Comparison of ENCODE assay signal across 9 mouse cellular contexts in genomic region chr9:40531027-40531621, GRCm38 (mm10). TPM values are rescaled to one million over a fixed set of nuclear protein-coding genes. Genes with fewer than 3 reads are reported as not detected.
DNase-seq lines count a peak whose midpoint lies in the region; ATAC-seq and TF ChIP-seq lines count a peak whose summit lies in the region.
"Had no signal": no experiment of that assay in that cellular context is flagged by ENCODE, and none has a peak within 500 bp of the region (broad histone marks: within the 10 kb centered on the region; RNA-seq: fewer than 3 reads in every experiment).

Gene Gramd1b (minus strand): TSS chr9:40531383.

- H3K27me3 ChIP-seq in hindbrain, postnatal 0 days (ENCODE audit: insufficient read depth, low read length) = no peaks in the 10 kb centered on the region
- peaks cover 37% of the 10 kb centered on the region for H3K27me3 ChIP-seq in limb, embryonic 12.5 days

- peak; percentile 84 for ATAC-seq in hindbrain, postnatal 0 days
- ATAC-seq in limb, embryonic 12.5 days (ENCODE audit: insufficient number of reproducible peaks, insufficient read depth, low FRiP score, low TSS enrichment, low read depth) = no peak
- no peak for ATAC-seq in monocyte, adult 5-6 weeks (replicated peaks; ENCODE audit: insufficient number of reproducible peaks, low FRiP score, low TSS enrichment, poor library complexity, severe bottlenecking)

- H3K4me3 ChIP-seq in lung, adult 2 months (replicated peaks; ENCODE audit: extremely low read depth, low read depth, low read length) = no peak within 1 kb of the TSS
- H3K4me3 ChIP-seq in hindbrain, postnatal 0 days (ENCODE audit: low read length) = peak within 1 kb of the TSS; percentile 67
- peak within 1 kb of the TSS; percentile 50 for H3K4me3 ChIP-seq in limb, embryonic 12.5 days (replicated peaks)

- no peaks in the 10 kb centered on the region for H3K9me3 ChIP-seq in hindbrain, postnatal 0 days (ENCODE audit: low read length)
- no peaks in the 10 kb centered on the region for H3K9me3 ChIP-seq in limb, embryonic 12.5 days

- H3K4me1 ChIP-seq in lung, adult 2 months (ENCODE audit: control insufficient read depth, insufficient read depth, low read length) = no peaks in the 10 kb centered on the region
- no peaks in the 10 kb centered on the region for H3K4me1 ChIP-seq in hindbrain, postnatal 0 days (ENCODE audit: insufficient read depth, low read length)
- H3K4me1 ChIP-seq in limb, embryonic 12.5 days (replicated peaks) = peaks cover 8% of the 10 kb centered on the region; the same call in 1 of the 2 replicates

- TF ChIP-seq POLR2A in lung, adult 2 months (IDR thresholded peaks at IDR 0.05; ENCODE audit: borderline replicate concordance, extremely low read depth, low read depth, low read length) = no peak

- no peak for DNase-seq in lung, adult 2 months
- no peak for DNase-seq in lung, postnatal 36 days
- peak; percentile 77 for DNase-seq in cerebellum, postnatal 10 days
- peak; percentile 29 to 43 for DNase-seq in frontal cortex, postnatal 36 days (ENCODE audit: low spot score in 2 of 2)
- DNase-seq in hindbrain, postnatal 0 days (ENCODE audit: low spot score) = peak; percentile 54
- no peak for DNase-seq in urinary bladder, postnatal 10 days (ENCODE audit: low spot score)

- H3K9ac ChIP-seq in hindbrain, postnatal 0 days (replicated peaks; ENCODE audit: low read length) = peak within 1 kb of the TSS; percentile 74
- peak within 1 kb of the TSS; percentile 53 for H3K9ac ChIP-seq in limb, embryonic 12.5 days (replicated peaks)

- no peak for TF ChIP-seq CTCF in lung, adult 2 months (IDR thresholded peaks at IDR 0.05; ENCODE audit: insufficient read depth, low read length)
- peak; percentile 39 for TF ChIP-seq CTCF in hindbrain, postnatal 0 days (IDR thresholded peaks at IDR 0.05; ENCODE audit: low read depth)

- H3K4me2 ChIP-seq in hindbrain, postnatal 0 days (ENCODE audit: low read depth, low read length) = peak within 1 kb of the TSS; percentile 89
- peak within 1 kb of the TSS; percentile 81 for H3K4me2 ChIP-seq in limb, embryonic 12.5 days

- H3K27ac ChIP-seq in hindbrain, postnatal 0 days = peak within 1 kb of the TSS; percentile 62
- no peak within 1 kb of the TSS for H3K27ac ChIP-seq in limb, embryonic 12.5 days

- WGBS in lung, adult 2 months = 2% methylated on average over 40 of the region's 40 CpGs
- under 1% methylated on average over 40 of the region's 40 CpGs for WGBS in hindbrain, postnatal 0 days
- under 1% methylated on average over 40 of the region's 40 CpGs for WGBS in limb, embryonic 12.5 days

- H3K36me3 ChIP-seq in hindbrain, postnatal 0 days (ENCODE audit: insufficient read depth, low read length) = no peaks in the 10 kb centered on the region
- no peaks in the 10 kb centered on the region for H3K36me3 ChIP-seq in limb, embryonic 12.5 days
- H3K36me3 ChIP-seq: G1E had no signal

RNA-seq across cellular contexts. Expression of gene Gramd1b, which starts in this region (rescaled TPM):
- polyA plus RNA-seq in lung, adult 2 months (2012; rRNA removed) = 14.9 and 19.0 TPM in 2 replicates
- total RNA-seq in hindbrain, postnatal 0 days (2014; rRNA removed) = 40.4 and 57.2 TPM in 2 replicates
- 15.8 and 16.7 TPM in 2 replicates for polyA plus RNA-seq in hindbrain, postnatal 0 days (2015; fragmentation: Nextera tagmentation; extraction: Ambion mirVana)
- 3.3 and 5.2 TPM in 2 replicates for polyA plus RNA-seq in limb, embryonic 12.5 days (2016; fragmentation: Nextera tagmentation; extraction: Ambion mirVana)
- 11.8 to 46.1 TPM (median 38.8 TPM) in 3 replicates for total RNA-seq in monocyte, adult 5-6 weeks (2017)
- polyA plus RNA-seq: G1E had no signal

Comparison
In these comparisons a context has a peak if more than half of its experiments do, and no peak if none do; other contexts are left out.
1. DNase-seq: peak in cerebellum, postnatal 10 days (2 of 2), frontal cortex, postnatal 36 days (2 of 2) and hindbrain, postnatal 0 days (single experiment); none in lung, adult 2 months (single experiment), lung, postnatal 36 days (single experiment) and urinary bladder, postnatal 10 days (single experiment).